Mouse (Mus musculus): ENCODE measurements around the gene Rap1gap.

Rap1gap gene

GRCm38 (mm10) chr4:137664980-137665675 lies 602 bp downstream of the Rap1gap start:
- DNase-seq: peak; percentile 63

GRCm38 (mm10) chr4:137665791-137666190 lies 1.3 kb downstream of the Rap1gap start:
- no peak for DNase-seq

- DNase-seq: no peak
These were observed 1.9 kb downstream of the Rap1gap start for GRCm38 (mm10) chr4:137666283-137666957.

GRCm38 (mm10) chr4:137666958-137667345 lies 2.4 kb downstream of the Rap1gap start:
- DNase-seq: no peak

- peak; percentile 78 for DNase-seq
These were observed 3.2 kb downstream of the Rap1gap start for GRCm38 (mm10) chr4:137667747-137668146.

- peak; percentile 55 for DNase-seq
These were observed 7.4 kb downstream of the Rap1gap start for GRCm38 (mm10) chr4:137671711-137672500.

GRCm38 (mm10) chr4:137675566-137675965 lies 11.0 kb downstream of the Rap1gap start:
- peak; percentile 73 for DNase-seq

- peak; percentile 84 for DNase-seq
These were observed 11.5 kb downstream of the Rap1gap start for GRCm38 (mm10) chr4:137676057-137676456.

GRCm38 (mm10) chr4:137676700-137677484 lies 12.4 kb downstream of the Rap1gap start:
- no peak for DNase-seq

- peak; percentile 81 for DNase-seq
These were observed 13.4 kb downstream of the Rap1gap start for GRCm38 (mm10) chr4:137677906-137678305.

GRCm38 (mm10) chr4:137678568-137678967 lies 14.0 kb downstream of the Rap1gap start:
- DNase-seq: no peak

GRCm38 (mm10) chr4:137679979-137680550 lies 15.5 kb downstream of the Rap1gap start:
- DNase-seq: no peak

- no peak for DNase-seq
These were observed 16.2 kb downstream of the Rap1gap start for GRCm38 (mm10) chr4:137680721-137681120.

- DNase-seq: peak; percentile 73
These were observed 17.0 kb downstream of the Rap1gap start for GRCm38 (mm10) chr4:137681408-137682104.

GRCm38 (mm10) chr4:137682961-137683453 lies 18.5 kb downstream of the Rap1gap start:
- DNase-seq: peak; percentile 68

GRCm38 (mm10) chr4:137684830-137685343 lies 20.4 kb downstream of the Rap1gap start:
- DNase-seq: no peak

GRCm38 (mm10) chr4:137686303-137686702 lies 21.8 kb downstream of the Rap1gap start:
- no peak for DNase-seq

- DNase-seq: no peak
These were observed 22.8 kb downstream of the Rap1gap start for GRCm38 (mm10) chr4:137687234-137687825.

GRCm38 (mm10) chr4:137692107-137692902 lies 27.8 kb downstream of the Rap1gap start:
- DNase-seq: no peak

- no peak for DNase-seq
These were observed 30.8 kb downstream of the Rap1gap start for GRCm38 (mm10) chr4:137695300-137695699.

Data from cerebellum, adult 11 months (tissue).